Mouse (Mus musculus) kidney, adult 2 months (tissue): Measurements from ENCODE around the gene Cfhr2.

ENCODE experiments used
- CTCF ChIP-seq: fragments of 200-500 bp; conservative IDR thresholded peaks from 2 replicates; pipeline ENCODE4 v1.5.1; 2011; ENCODE audit warnings: low read depth, mild to moderate bottlenecking, control low read depth, low read length, moderate library complexity, mixed read lengths; ENCODE audit not compliant: insufficient read depth, insufficient read length
- POLR2A ChIP-seq: fragments of 200-500 bp; IDR thresholded peaks from one replicate; pipeline ENCODE4 v1.6.1; 2011; ENCODE audit warnings: low read depth, low read length, control low read depth

DNA sequence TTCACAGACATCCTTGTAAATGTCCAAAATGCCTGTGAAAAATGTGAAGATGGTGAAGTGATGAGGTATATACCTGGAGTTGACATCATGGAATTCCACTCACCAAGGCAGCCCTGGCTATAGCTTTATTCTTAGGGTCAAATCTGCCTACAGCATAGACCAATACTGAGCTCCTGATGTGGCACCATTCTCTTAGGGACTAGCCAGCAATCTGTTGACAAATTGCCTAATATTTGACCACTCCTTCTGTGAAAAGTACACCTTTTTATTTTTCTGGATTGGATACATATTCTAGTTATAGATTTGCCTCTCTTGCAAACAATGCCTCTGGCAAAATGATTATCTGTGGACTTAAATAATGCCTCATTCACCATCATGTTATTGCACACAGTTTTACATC is 49.9 kb downstream of the Cfhr2 start:
- TF ChIP-seq CTCF (no peak), POLR2A (no peak)
